Mouse (Mus musculus): ENCODE measurements around the gene Apobec4. TPM values are rescaled to one million over a fixed set of nuclear protein-coding genes. Genes with fewer than 3 reads are reported as not detected.

Gene Apobec4
- polyA plus RNA-seq, 1 experiment, result not detected

GRCm38 (mm10) chr1:152793495-152794130, 43.3 kb downstream of the Apobec4 start:
- Histone ChIP-seq H3K4me1 (ENCODE audit: control insufficient read depth, insufficient read depth, low read length) (peaks cover 5% of the 10 kb centered on the region; the same call in 1 of the 2 replicates), H3K4me3 (ENCODE audit: insufficient read depth, low read depth, low read length) (no peak overlapping the region), H3K27ac (ENCODE audit: insufficient read depth, low read depth, low read length) (peak overlapping the region; percentile 50; the same call in 1 of the 2 replicates)
- 63% methylated on average over 6 of the region's 6 CpGs for WGBS
- TF ChIP-seq POLR2A (IDR thresholded peaks at IDR 0.05; ENCODE audit: insufficient read depth, low read depth, low read length) (no peak), CTCF (IDR thresholded peaks at IDR 0.05; ENCODE audit: insufficient read depth, low read depth, low read length) (no peak)

- 75% methylated on average over 8 of the region's 8 CpGs for WGBS
- Histone ChIP-seq H3K4me1 (ENCODE audit: control insufficient read depth, insufficient read depth, low read length) (peaks cover 12% of the 10 kb centered on the region), H3K27ac (ENCODE audit: insufficient read depth, low read depth, low read length) (no peak overlapping the region), H3K4me3 (ENCODE audit: insufficient read depth, low read depth, low read length) (no peak overlapping the region)
- TF ChIP-seq POLR2A (IDR thresholded peaks at IDR 0.05; ENCODE audit: insufficient read depth, low read depth, low read length) (no peak), CTCF (IDR thresholded peaks at IDR 0.05; ENCODE audit: insufficient read depth, low read depth, low read length) (no peak)
These were observed 45.4 kb downstream of the Apobec4 start for GRCm38 (mm10) chr1:152795688-152796255.

DNA sequence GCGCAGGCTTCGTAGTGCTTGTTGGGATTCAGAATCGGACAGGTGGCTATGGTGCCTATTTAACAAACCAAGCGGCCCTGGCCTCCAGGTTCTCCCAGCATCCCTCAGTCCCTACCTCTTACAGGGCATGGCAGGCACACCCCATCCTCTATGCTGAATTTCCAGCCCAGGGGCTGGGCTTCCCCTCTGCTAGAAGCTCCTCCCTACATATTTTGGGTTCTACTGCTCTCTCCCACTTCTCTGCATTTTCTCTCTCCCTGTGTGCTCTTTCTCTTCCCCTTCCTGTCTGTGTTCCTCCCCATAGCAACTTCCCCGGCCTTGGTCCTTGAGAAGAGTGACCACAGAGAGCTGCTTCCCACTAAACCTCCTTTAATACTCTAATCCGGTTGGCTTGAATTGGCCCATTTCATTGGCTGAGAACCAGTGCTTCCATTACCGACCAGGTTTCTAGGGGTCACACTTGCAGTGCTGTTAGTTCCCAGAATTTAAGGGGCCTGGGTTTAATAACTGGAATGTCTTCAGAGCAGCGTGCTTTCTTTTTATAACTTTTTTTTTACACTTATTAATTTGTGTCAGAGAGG, 46.4 kb downstream of the Apobec4 start:
- WGBS, result 85% methylated on average over 8 of the region's 8 CpGs
- no peak overlapping the region for H3K4me3 ChIP-seq (ENCODE audit: insufficient read depth, low read depth, low read length)
- TF ChIP-seq POLR2A (IDR thresholded peaks at IDR 0.05; ENCODE audit: insufficient read depth, low read depth, low read length) (no peak), CTCF (IDR thresholded peaks at IDR 0.05; ENCODE audit: insufficient read depth, low read depth, low read length) (no peak)
- H3K27ac ChIP-seq (ENCODE audit: insufficient read depth, low read depth, low read length), result no peak overlapping the region
- H3K4me1 ChIP-seq (ENCODE audit: control insufficient read depth, insufficient read depth, low read length), result peaks cover 12% of the 10 kb centered on the region

GRCm38 (mm10) chr1:152798125-152798524, 47.8 kb downstream of the Apobec4 start:
- no peak for TF ChIP-seq POLR2A (IDR thresholded peaks at IDR 0.05; ENCODE audit: insufficient read depth, low read depth, low read length)
- TF ChIP-seq CTCF (IDR thresholded peaks at IDR 0.05; ENCODE audit: insufficient read depth, low read depth, low read length), result no peak
- Histone ChIP-seq H3K4me3 (ENCODE audit: insufficient read depth, low read depth, low read length) (no peak overlapping the region), H3K27ac (ENCODE audit: insufficient read depth, low read depth, low read length) (no peak overlapping the region), H3K4me1 (ENCODE audit: control insufficient read depth, insufficient read depth, low read length) (peaks cover 12% of the 10 kb centered on the region)
- 85% methylated on average over 9 of the region's 9 CpGs for WGBS

DNA sequence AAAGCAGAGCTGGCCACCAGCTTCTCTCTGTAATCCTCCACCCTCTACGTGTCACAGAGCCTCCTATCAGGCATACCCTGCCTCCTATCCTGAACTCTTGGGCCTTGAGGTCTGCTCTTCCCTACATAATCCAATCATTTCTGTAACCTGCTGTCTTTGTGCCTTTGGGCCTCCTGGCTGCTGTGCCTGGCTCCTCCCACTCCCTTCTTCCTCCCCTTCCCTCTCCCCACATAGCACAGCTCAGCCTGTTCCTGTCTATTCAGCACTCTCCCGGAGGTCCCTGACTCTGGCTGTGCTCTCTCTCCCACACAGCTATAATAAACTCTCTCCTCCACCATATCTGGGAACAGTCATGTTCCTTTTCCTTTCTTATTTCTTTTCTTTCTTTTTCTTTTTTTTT, 49.5 kb downstream of the Apobec4 start, which contains the start of gene Ncf2:
Gene Ncf2 (plus strand): TSS at position 298 of the 400 bp plus-strand sequence.
- peaks cover 8% of the 10 kb centered on the region for H3K4me1 ChIP-seq (ENCODE audit: control insufficient read depth, insufficient read depth, low read length)
- TF ChIP-seq POLR2A (IDR thresholded peaks at IDR 0.05; ENCODE audit: insufficient read depth, low read depth, low read length) (no peak), CTCF (IDR thresholded peaks at IDR 0.05; ENCODE audit: insufficient read depth, low read depth, low read length) (no peak)
- 42% methylated on average over 2 of the region's 2 CpGs for WGBS
- no peak within 1 kb of the TSS for H3K4me3 ChIP-seq (ENCODE audit: insufficient read depth, low read depth, low read length)
- peak within 1 kb of the TSS; percentile 71; the same call in 1 of the 2 replicates for H3K27ac ChIP-seq (ENCODE audit: insufficient read depth, low read depth, low read length)

DNA sequence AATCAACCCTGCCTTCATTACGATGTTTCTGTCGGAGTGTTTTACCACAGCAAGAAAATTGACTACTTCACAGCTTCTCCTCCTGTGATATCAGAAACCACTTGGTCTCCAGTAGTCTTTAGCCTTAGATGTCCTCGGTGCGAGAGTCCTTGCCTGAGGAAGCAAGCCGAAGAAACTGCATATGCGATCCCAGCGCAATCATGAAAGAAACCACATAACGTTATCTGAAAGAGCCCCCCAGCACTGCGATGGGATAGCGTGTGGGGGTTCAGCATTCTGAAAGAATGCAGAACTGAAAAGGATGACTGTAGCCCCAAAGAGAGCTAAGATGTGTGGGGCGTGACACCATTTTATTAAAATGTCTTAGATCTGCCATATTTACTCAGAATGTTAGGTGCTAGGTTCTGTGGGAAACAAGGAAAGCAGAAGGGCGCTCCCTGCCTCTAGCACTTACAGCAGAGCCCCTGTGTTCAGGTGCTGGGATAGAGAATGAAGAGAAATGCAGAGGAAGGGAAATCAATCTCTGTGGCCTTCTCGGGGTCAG, 50.4 kb downstream of the Apobec4 start:
- Histone ChIP-seq H3K4me3 (ENCODE audit: insufficient read depth, low read depth, low read length) (no peak overlapping the region), H3K4me1 (ENCODE audit: control insufficient read depth, insufficient read depth, low read length) (peaks cover 8% of the 10 kb centered on the region), H3K27ac (ENCODE audit: insufficient read depth, low read depth, low read length) (no peak overlapping the region)
- TF ChIP-seq POLR2A (IDR thresholded peaks at IDR 0.05; ENCODE audit: insufficient read depth, low read depth, low read length) (no peak), CTCF (IDR thresholded peaks at IDR 0.05; ENCODE audit: insufficient read depth, low read depth, low read length) (no peak)
- WGBS, result 93% methylated on average over 13 of the region's 13 CpGs

- 87% methylated on average over 6 of the region's 6 CpGs for WGBS
- no peak overlapping the region for H3K27ac ChIP-seq (ENCODE audit: insufficient read depth, low read depth, low read length)
These were observed 54.6 kb downstream of the Apobec4 start for GRCm38 (mm10) chr1:152804907-152805306.

More at GRCm38 (mm10) chr1:152804907-152805306, 54.6 kb downstream of the Apobec4 start:
- TF ChIP-seq POLR2A (IDR thresholded peaks at IDR 0.05; ENCODE audit: insufficient read depth, low read depth, low read length) (no peak), CTCF (IDR thresholded peaks at IDR 0.05; ENCODE audit: insufficient read depth, low read depth, low read length) (no peak)
- Histone ChIP-seq H3K4me3 (ENCODE audit: insufficient read depth, low read depth, low read length) (no peak overlapping the region), H3K4me1 (ENCODE audit: control insufficient read depth, insufficient read depth, low read length) (peaks cover 3% of the 10 kb centered on the region)

Other genes starting within 250 kb of the Apobec4 start
- gene Rgl1, start 15.8 kb downstream of the Apobec4 start, polyA plus RNA-seq (2012; ENCODE audit: insufficient read depth, insufficient read length, low replicate concordance, missing spikeins), result not detected in 2 replicates
- not detected in 2 replicates for gene Arpc5, start 16.0 kb downstream of the Apobec4 start, polyA plus RNA-seq (2012; ENCODE audit: insufficient read depth, insufficient read length, low replicate concordance, missing spikeins)
- gene Ncf2, start 49.6 kb downstream of the Apobec4 start, polyA plus RNA-seq (2012; ENCODE audit: insufficient read depth, insufficient read length, low replicate concordance, missing spikeins), result not detected in 2 replicates
- 387 TPM in 1 of 2 replicates, not detected in the other for gene Smg7, start 152.1 kb downstream of the Apobec4 start, polyA plus RNA-seq (2012; ENCODE audit: insufficient read depth, insufficient read length, low replicate concordance, missing spikeins)
- gene Nmnat2, start 204.4 kb downstream of the Apobec4 start, polyA plus RNA-seq (2012; ENCODE audit: insufficient read depth, insufficient read length, low replicate concordance, missing spikeins), result not detected in 2 replicates